In the genomic region with DNA sequence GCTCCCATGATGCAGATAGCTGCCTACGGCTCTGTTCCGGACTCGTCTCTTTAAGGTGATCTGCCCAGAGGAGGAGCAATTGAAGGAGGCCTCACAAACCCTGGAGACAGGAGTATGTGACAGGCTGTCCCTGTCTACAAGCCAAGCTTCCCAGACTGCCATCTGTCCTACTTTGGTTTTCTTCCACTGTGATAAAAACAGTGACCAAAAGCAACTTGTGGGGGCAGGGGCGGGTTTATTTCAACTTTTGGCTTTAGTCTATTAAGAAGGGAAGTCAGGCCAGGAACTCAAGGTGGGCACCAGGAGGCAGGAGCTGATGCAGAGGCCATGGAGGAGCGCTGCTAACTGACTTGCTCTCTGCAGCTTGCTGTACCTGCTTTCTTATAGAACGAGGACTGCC, we compare ENCODE assay signal across 16 mouse cellular contexts.
A peak's percentile ranks its signal among the peaks of the same experiment; 100 is the strongest.
DNase-seq lines count a peak whose midpoint lies in the region.
"Had no signal": no experiment of that assay in that cellular context is flagged by ENCODE, and none has a peak within 500 bp of the region (broad histone marks: within the 10 kb centered on the region; RNA-seq: fewer than 3 reads in every experiment).

No protein-coding gene starts in this region.

- H3K27me3 ChIP-seq in limb, embryonic 10.5 days (ENCODE audit: low read depth, poor library complexity, severe bottlenecking): peaks cover 9% of the 10 kb centered on the region
- H3K27me3 ChIP-seq: intestine, embryonic 15.5 days; liver, embryonic 13.5 days had no signal

- H3K9me3 ChIP-seq in limb, embryonic 10.5 days (replicated peaks): no peaks in the 10 kb centered on the region
- H3K9me3 ChIP-seq: intestine, embryonic 15.5 days; liver, embryonic 13.5 days; midbrain, embryonic 13.5 days had no signal

- WGBS in limb, embryonic 10.5 days: 77% methylated on average over 6 of the region's 6 CpGs

- no peaks in the 10 kb centered on the region for H3K36me3 ChIP-seq in limb, embryonic 10.5 days
- H3K36me3 ChIP-seq: intestine, embryonic 15.5 days; liver, embryonic 13.5 days; midbrain, embryonic 13.5 days had no signal

- H3K4me3 ChIP-seq in limb, embryonic 10.5 days: no peak overlapping the region
- H3K4me3 ChIP-seq: heart, adult 2 months; intestine, embryonic 15.5 days; liver, embryonic 13.5 days; midbrain, embryonic 13.5 days had no signal

- peak overlapping the region; percentile 71; the same call in 1 of the 2 replicates for H3K27ac ChIP-seq in limb, embryonic 10.5 days
- H3K27ac ChIP-seq: heart, adult 2 months; intestine, embryonic 15.5 days; liver, embryonic 13.5 days; midbrain, embryonic 13.5 days had no signal

- DNase-seq in frontal cortex, postnatal 36 days (ENCODE audit: low spot score in 2 of 2): peak; percentile 34 to 52
- DNase-seq in frontal cortex, postnatal 10 days (ENCODE audit: low spot score in 2 of 2): no peak
- peak; percentile 28 to 46 for DNase-seq in right cerebral cortex, adult 2 months (ENCODE audit: low spot score in 2 of 2)
- DNase-seq in right cerebral cortex, postnatal 14 days: no peak
- DNase-seq in layer of hippocampus, adult 18-20 months (ENCODE audit: low spot score in 2 of 2): peak; percentile 26 to 59
- no peak for DNase-seq in limb, embryonic 10.5 days (ENCODE audit: low spot score)
- DNase-seq in kidney, adult 9 months: no peak
- DNase-seq in adrenal gland, adult 2 months: no peak
- DNase-seq: adrenal gland, adult 8-10 months; heart, postnatal 4 days; kidney, postnatal 10 days; liver, embryonic 13.5 days; lung, postnatal 14 days had no signal

- peaks cover 64% of the 10 kb centered on the region for H3K4me1 ChIP-seq in limb, embryonic 10.5 days

Comparison
In these comparisons a context has a peak if more than half of its experiments do, and no peak if none do; other contexts are left out.
1. DNase-seq: peak in frontal cortex, postnatal 36 days (2 of 2), right cerebral cortex, adult 2 months (2 of 2) and layer of hippocampus, adult 18-20 months (2 of 2); none in frontal cortex, postnatal 10 days (0 of 2), right cerebral cortex, postnatal 14 days (single experiment), limb, embryonic 10.5 days (single experiment), kidney, adult 9 months (single experiment) and adrenal gland, adult 2 months (single experiment).